Mouse (Mus musculus) cerebellum, postnatal 25 days (tissue): ENCODE results near the gene Lasp1.
"Not testable (repeated sequence)": the region's sequence is repeated elsewhere in the genome, so short reads cannot be mapped to it uniquely, and the experiment has no call there.

ENCODE experiments used
- DNase-seq, 2 experiments: peaks; one replicate each; pipeline ENCODE4 v3.0.0; 2021; ENCODE audit warnings: mixed read lengths in 2 of 2

Lasp1 gene

GRCm38 (mm10) chr11:97829913-97830476 is 31.2 kb downstream of the Lasp1 start:
- DNase-seq: peak in 1 of 2 experiments; percentile 7

DNA sequence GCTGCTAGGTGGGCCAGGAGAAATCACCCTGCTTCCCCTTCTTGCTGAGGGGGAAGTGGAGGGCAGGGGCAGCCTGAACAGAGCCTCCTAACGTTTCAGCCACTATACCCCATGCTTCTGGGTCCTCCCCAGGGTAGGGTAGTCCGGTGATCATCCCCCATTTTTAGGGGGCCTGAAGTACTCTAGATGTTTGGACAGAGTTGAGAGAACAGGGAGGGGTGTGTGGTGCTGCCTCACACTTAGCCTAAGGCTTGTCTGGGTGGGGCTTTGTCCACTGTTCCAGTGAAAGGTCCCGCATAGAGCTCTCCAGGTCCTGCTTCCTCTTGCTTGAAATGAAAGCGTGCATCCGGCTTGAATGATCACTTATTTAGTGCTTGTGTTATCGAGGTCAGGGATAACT is 31.7 kb downstream of the Lasp1 start:
- no peak for DNase-seq

- DNase-seq: peak in 1 of 2 experiments; percentile 9
Observed at GRCm38 (mm10) chr11:97832001-97832400, 33.2 kb downstream of the Lasp1 start.

- peak in 1 of 2 experiments; percentile 2 for DNase-seq
Observed at GRCm38 (mm10) chr11:97833352-97833751, 34.6 kb downstream of the Lasp1 start.

DNA sequence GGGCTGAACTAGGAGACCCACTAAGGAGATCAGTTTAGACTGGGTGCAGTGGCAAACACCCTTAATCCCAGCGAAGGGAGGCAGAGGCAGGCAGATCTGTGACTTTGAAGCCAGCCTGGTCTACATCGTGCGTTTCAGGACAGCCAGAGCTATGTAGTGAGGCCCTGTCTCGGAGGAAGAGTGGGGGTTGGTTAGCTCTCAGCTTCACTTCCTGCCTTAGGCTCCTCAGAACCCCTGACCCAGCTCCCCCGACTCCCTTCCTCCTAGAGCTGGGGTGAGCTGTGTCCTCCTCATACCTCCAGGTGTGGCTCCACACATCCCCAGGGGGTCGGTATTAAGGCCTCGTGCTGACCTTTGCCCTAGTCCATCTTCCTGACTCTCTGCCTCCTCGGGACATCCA is 37.7 kb downstream of the Lasp1 start:
- DNase-seq: peak in 1 of 2 experiments; percentile 5

- peak in 1 of 2 experiments; percentile 2 for DNase-seq
Observed at GRCm38 (mm10) chr11:97837051-97837450, 38.3 kb downstream of the Lasp1 start.

DNA sequence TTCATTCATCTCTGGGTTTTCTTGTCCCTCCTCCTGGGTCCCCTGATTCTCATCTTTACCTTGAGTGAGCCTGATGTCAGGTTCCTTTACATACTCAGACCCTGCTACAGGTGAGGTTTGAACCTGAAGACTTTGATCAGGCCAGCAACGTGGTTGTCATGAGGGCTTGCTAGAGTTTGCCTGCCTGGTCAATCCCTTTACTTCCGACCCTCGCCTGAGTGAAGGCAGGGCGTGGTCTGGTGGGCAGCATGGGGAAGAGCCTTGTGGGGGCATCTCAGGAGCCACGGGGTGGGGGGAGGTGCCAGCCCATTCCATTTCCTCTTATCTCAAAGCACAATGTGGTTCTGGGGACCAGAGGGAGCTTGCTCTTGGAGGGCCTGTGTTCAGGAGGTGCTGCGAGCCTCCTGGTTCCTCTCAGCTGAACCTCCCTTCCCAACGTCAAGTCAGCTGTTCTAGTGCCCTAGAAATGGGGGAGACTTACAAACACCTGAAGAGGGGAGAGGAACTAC is 38.9 kb downstream of the Lasp1 start:
- peak in 1 of 2 experiments; percentile 9 for DNase-seq

- DNase-seq: peak in 1 of 2 experiments; percentile 23
Observed at GRCm38 (mm10) chr11:97838779-97839440, 40.1 kb downstream of the Lasp1 start.

GRCm38 (mm10) chr11:97839441-97840134 is 40.8 kb downstream of the Lasp1 start:
- DNase-seq: peak in 1 of 2 experiments; percentile 15

DNA sequence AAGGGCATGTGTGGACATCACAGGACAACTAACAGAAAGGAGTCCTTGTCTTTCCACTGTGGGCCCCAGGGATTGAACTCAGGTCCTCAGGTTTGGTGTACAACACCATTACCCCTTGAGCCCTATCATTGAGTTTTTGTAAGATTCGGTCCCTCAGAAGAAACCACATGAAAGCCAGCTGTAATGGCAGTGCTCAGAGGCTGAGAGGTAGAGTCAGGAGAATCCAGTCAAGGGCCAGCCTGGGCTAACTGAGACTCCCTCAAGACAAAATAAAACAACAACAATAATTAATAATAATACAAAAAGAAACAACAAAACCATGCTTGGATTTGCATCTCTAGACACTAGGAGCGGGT is 41.3 kb downstream of the Lasp1 start:
- peak in 1 of 2 experiments; percentile 22 for DNase-seq

GRCm38 (mm10) chr11:97840539-97840954 is 41.7 kb downstream of the Lasp1 start, which contains the start of gene B230217C12Rik:
B230217C12Rik (plus strand) TSS chr11:97840780.
- peak; percentile 65 to 67 for DNase-seq

GRCm38 (mm10) chr11:97840991-97841661 is 42.3 kb downstream of the Lasp1 start:
- peak; percentile 92 to 93 for DNase-seq

- peak; percentile 48 to 54 for DNase-seq
Observed at GRCm38 (mm10) chr11:97842001-97842400, 43.2 kb downstream of the Lasp1 start.

DNA sequence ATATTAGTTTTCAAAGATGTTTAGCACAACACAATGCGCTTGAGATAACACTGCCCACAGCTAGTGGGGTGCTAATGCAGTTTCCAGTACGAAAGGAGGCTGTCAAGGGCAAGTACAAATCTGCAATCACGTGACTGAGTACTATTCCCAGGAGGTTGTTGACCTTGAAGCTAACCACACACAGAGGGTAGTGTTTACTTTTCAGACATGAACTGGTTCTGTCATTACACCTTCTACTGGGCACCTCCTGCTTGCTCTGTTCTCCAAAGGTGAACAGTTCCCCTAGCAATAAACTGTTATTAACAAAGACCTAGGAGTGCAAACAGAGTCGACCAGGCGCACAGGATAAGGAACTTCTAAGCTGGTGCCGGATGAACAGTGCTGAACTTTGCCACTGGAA is 51.6 kb downstream of the Lasp1 start:
- no peak for DNase-seq

DNA sequence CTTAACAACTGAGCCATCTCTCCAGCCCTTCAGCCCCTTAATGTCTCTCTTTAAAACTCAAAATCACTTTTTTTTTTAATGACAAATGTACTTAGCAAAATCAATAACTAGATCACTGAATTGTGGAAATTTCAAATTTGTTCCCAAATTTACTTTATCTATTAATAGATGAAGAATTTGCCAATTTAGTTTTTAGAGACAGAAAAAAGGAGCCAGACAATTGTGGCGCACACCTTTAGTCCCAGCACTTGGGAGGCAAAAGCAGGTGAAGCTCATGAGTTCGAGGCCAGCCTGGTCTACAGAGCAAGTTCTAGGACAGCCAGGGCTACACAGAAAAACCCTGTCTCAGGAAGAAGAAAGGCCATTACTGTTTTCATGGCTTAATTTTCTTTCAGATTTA is 52.8 kb downstream of the Lasp1 start:
- no peak for DNase-seq

DNA sequence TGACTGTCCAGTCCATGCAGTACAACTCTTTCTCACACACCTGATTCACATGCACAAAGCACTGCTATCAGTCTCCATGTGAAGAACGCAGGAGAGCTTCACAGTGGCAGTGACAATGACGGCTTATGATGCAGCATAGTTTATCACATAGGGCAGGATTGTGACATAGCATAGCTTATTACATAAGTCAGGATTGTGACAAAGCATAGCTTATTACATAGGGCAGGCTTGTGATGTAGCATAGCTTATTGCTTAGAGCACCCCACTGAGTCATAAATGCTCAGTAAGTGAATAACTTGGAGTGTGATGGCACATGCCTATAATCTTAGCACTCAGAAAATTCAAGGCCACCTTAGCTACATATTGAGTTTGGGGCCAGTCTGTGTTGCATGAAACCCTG is 56.7 kb downstream of the Lasp1 start:
- DNase-seq: no peak

DNA sequence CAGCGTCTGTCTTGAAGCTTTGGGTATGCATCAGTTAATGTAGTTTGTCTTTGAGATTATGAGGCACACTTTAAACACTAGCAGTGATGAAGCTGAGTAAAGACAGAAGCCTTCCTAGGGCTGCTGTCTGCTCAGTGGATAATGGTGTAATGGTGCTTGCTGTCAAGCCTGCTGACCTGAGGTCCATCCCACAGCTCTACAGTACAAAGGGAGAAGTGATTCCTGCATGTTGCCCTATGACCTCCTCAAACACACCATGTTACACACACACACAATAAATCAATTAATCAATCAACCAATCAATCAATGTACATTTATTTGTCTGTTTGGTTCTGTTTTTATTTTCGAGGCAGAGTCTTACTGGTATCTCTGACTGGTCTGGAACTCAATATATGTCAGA is 63.3 kb downstream of the Lasp1 start:
- DNase-seq: no peak

- DNase-seq: no peak
Observed at GRCm38 (mm10) chr11:97865421-97865820, 66.6 kb downstream of the Lasp1 start.

GRCm38 (mm10) chr11:97866091-97866888 is 67.5 kb downstream of the Lasp1 start:
- no peak for DNase-seq

DNA sequence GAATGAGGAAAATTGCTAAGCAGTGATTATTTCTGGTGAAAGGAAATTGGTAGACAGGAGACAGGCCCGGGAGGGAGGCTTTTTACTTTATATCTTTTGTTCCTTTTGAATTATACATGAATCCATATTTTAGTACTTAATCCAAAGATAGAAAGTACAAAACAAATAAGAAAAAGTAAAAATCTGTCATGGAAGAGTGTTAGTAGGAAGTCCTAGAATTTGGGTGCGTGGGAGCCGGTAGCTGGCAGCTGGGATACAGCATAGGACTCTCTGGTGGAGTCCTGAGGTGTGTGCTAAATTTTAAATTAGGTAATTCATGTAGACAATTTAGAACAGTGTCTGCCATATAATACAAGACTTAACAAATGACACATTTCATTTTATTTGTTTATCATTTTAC is 68.8 kb downstream of the Lasp1 start:
- no peak for DNase-seq

DNA sequence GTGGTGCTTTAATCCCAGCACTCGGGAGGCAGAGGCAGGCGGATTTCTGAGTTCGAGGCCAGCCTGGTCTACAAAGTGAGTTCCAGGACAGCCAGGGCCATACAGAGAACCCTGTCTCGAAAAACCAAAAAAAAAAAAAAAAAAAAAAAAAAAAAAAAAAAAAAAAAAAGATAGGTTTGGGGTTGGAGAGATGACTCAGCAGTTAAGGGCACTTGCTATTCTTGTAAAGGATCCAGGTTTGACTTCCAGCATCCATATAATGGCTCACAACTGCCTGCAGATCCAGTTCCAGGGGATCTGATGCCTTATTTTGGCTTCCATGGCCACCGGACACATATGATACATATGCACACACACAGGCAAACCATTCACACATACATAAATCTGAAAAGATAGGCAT is 73.6 kb downstream of the Lasp1 start:
- not testable (repeated sequence) for DNase-seq

GRCm38 (mm10) chr11:97874396-97874795 is 75.6 kb downstream of the Lasp1 start:
- DNase-seq: no peak
